Mouse (Mus musculus) fat pad, adult 2 months (tissue): Measurements from ENCODE around the gene Ggn.
"Not testable (repeated sequence)": the region's sequence is repeated elsewhere in the genome, so short reads cannot be mapped to it uniquely, and the experiment has no call there.

Source experiments
- DNase-seq: peaks from one replicate; pipeline ENCODE4 v3.0.0-alpha.2; 2011; ENCODE audit warnings: low read depth, low spot score; ENCODE audit errors: extremely low read depth

Ggn gene

GRCm38 (mm10) chr7:29170066-29170754 lies at the start of gene Ggn, which contains the start of gene Spred3:
Ggn (plus strand) TSS chr7:29170210.
Spred3 (minus strand) TSS chr7:29170411.
- no peak for DNase-seq

DNA sequence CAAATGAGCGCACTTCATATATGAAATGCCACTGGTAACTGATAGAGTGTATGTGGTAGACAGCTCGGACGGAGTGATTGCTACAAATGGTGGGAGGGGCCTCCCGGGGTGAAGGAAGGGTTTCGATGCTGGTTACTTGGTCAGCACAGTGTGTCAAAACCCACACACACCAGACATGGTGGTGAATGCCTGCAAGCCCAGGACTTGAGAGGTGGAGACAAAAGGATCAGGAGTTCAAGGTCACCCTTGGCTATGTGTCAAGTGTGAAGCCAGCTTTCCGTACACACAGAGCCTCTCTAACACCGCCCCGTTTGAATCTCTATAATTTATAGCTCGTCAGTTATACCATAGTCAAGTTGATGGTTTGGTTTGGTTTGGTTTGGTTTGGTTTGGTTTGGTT lies 47.2 kb upstream of the Ggn start:
- no peak for DNase-seq

GRCm38 (mm10) chr7:29123531-29124358 lies 46.3 kb upstream of the Ggn start:
- no peak for DNase-seq

- DNase-seq, result no peak
Observed at GRCm38 (mm10) chr7:29124970-29125369, 45.0 kb upstream of the Ggn start, which contains the start of gene Ryr1. Ryr1 (minus strand) TSS chr7:29125179.

DNA sequence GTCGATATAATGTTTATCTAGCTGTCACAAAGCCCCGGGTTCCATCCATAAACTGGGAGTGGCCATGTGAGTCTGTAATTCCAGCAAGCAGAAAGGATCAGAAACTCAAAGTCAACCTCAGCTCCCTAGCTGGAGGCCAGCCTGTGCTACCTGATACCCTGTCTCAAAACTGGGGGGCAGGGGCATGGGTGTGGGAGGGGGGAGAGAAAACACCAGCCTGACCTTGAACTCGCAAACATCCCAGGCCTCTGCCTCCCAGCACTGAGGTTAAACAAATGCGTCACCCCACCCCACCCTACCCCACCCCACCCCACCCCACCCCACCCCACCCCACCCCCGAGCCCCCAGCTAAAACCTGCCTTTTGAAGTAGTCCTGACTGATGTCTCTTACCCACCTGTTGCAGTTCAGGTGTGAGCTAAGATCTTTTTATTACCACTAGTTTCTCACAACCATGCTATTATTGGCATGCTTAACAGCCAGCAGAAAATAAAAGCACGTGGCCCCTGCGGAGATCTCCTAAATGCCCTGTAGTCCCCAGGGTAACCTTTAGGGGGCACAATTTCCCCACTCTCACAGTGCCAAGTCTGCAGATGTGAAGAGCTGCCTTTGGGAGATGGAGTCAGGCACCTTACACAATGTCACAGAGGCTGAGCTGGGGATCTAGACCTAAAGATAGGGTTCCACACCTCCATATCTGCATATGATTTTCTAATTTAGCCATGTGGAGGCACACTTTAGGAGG lies 43.7 kb upstream of the Ggn start:
- no peak for DNase-seq

DNA sequence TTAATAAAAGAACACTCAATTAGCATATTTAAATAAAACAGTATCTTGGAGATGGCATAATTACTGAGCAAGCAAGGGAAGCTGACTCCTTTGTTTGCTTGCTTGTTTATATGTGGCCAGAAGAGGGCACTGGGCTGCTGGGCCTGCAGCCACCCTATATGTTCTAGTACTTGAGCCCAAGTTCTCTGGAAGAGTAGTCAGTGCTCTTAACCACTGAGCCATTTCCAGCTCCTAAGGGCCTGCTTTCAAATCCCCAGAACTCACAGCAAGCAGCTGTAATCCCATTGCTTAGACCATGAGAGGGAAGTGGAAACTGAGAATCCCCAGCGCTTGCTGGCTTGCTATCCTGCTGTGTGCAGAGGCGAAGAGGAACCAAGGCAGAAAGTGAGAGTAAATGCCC lies 41.3 kb upstream of the Ggn start:
- DNase-seq, result no peak

DNA sequence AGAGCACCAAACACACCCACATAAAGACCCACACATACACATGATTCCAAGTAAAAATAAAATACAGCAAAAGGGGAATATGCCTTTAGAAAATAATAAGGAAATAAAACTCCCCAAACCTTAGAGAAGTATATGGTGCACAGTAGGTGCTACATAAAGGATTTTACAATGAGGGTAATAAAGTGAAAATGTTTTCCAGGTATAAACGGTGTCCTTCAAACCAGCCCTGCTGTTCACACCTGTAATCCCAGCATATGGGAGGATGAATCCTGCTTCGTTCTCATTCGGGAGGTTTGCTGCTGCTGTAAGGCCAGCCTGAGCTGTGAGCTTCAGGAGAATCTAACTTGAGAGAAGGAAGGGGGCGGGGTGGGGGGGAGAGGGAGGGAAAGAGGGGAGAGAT lies 35.8 kb upstream of the Ggn start:
- DNase-seq, result no peak

- no peak for DNase-seq
Observed at GRCm38 (mm10) chr7:29134693-29135386, 35.2 kb upstream of the Ggn start, which contains the start of gene Rasgrp4. Rasgrp4 (plus strand) TSS chr7:29134851.

- no peak for DNase-seq
Observed at GRCm38 (mm10) chr7:29137429-29137828, 32.6 kb upstream of the Ggn start.

- DNase-seq, result not testable (repeated sequence)
Observed at GRCm38 (mm10) chr7:29139237-29139636, 30.8 kb upstream of the Ggn start.

- no peak for DNase-seq
Observed at GRCm38 (mm10) chr7:29141416-29141815, 28.6 kb upstream of the Ggn start.

DNA sequence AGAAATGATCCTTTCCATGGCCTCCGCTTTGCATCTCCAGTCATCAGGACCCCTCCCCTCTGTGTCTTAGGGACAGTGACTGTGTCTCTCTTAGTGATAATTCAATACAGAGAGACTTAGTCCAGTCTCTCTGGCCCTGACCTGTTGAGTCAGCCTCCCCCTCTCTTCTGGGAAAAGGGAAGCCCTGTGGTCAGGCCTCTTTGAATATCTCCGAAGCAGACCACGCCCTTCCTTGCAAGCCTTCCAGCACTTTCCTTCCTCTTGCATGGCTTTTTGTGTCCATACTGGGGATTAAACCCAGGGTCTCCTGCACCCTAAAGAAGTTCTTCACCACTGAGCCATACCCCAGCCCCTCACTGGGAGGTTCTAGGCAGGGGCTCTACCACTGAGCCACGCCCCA lies 26.0 kb upstream of the Ggn start:
- DNase-seq, result no peak

- no peak for DNase-seq
Observed at GRCm38 (mm10) chr7:29146625-29147367, 23.2 kb upstream of the Ggn start.

GRCm38 (mm10) chr7:29148771-29149170 lies 21.2 kb upstream of the Ggn start:
- no peak for DNase-seq

- no peak for DNase-seq
Observed at GRCm38 (mm10) chr7:29151486-29151885, 18.5 kb upstream of the Ggn start.

DNA sequence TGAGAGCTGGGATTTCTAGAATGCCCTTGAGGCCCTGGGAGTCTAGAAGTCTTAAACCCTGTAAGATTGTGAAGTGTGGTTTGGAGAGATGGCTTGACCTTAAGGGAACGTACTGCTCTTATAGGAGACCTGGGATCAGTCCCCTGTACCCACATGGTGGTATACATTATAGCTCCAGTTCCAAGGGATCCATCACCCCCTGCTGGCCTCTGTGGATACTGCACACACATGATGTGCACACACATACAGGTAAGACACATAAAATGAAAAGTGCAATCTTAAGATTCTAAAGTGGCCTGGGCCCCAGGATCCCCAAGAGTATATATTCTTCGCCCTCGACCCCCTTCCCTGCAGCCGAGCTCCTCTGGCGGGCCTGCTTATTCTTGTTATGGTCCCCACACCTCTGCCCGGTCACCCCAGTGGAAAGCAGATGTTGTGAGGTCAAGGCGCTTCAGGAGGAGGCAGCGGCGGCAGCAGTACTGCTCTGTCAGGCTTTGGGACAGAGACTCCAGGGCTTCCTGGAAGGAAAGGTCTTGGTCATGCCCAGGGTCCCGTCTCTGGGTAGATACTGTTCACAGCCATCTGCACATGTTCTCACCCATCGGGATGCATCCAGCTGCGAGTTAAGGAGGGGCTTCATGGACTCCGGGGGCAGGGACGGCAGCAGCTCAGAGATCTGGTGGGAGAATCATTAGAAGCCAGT lies 15.8 kb upstream of the Ggn start:
- no peak for DNase-seq

DNA sequence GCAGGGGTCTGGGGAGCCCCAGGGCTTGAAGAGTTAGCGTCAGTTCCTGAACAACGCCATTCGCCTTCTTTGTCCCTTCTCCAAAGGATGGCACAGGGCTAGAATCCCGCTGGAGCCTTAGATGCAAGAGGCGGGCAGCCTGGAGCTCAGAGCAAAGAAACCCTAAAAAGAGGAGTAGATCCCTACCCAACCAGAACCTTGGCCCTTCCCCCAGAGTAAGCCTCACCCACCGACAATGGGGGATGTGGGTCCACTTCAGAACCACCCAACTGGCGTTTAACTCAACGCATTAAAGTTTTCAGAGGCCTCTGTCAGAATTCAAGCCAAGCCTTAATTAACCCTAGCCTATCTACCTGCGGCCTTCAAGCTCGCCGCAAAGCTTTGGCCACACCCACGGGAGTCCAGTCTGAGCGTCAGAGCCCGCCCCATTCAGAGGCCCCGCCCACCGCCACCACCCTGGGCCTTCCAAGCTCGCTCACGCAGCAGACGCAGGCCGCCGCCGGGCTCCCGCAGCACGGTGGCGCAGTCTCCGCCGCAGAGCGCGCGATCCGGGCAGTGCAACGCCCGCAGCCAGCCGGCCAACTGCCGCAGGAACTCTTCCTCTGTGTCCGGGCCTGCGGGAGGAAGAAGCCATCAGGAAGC lies 14.7 kb upstream of the Ggn start:
- DNase-seq, result no peak

DNA sequence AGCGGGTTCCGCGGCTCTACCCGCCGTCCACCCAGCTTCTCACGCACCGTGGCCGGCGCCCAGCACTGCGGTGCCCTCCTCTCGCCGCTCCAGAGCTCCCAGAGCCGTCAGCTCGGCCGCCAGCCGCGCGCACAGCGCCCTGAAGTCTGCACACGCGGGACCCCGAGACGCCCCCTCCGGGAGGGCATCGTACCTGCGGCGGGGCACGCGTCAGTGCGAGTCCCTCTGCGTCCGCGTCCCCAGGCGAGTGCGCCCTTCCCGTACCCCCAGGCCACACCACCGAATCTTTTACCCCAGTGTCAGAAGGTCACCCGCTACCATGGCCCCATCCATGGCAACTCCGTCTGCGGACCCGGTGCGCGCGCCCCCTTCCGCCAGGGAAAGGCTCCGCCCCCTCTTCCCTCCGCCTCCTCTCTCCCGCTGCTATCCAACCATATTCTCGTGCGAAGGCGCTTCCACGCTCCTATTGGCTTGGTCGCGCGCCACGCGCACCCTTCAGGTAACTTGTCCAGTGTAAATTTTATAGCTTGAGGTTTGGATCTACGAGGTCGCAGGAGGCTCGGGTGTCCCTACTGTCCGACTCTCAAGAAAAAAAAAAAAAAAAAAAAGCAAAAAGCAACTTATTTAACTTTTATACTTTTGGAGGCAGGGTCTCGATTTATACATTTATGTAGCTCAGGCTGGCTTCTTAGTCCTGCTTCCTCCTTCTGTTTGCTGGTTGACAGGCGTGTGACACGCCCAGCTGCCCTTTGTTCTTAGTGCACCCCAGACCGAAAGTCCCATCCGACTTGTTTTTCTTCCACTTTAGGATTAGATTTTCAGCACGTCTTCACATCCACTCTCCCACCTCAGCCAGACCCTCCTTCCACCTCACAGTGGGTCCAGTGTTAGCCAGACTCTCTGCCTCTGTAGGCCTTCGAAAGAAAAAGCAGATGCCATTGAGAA lies 13.9 kb upstream of the Ggn start, which contains the start of gene Fam98c:
Gene Fam98c, minus strand, starts transcription at position 397 of the 945 bp plus-strand sequence.
- no peak for DNase-seq
